Mouse (Mus musculus): Measurements from ENCODE around the gene Slc22a20. TPM values are rescaled to one million over a fixed set of nuclear protein-coding genes. Genes with fewer than 3 reads are reported as not detected.
A peak's percentile ranks its signal among the peaks of the same experiment; 100 is the strongest.

The Slc22a20 gene
- total RNA-seq, 2 experiments from 2014 or later: not detected

GRCm38 (mm10) chr19:5935691-5936090 lies 50.3 kb downstream of the Slc22a20 start:
- no peak for DNase-seq (ENCODE audit: extremely low spot score in 1 of 2, low spot score in 2 of 2)
- intact Hi-C loops (cut with DNase I): no loop called here

GRCm38 (mm10) chr19:5935266-5935665 lies 50.7 kb downstream of the Slc22a20 start:
- intact Hi-C loops (cut with DNase I): no loop called here
- DNase-seq (ENCODE audit: extremely low spot score in 1 of 2, low spot score in 2 of 2): no peak

DNA sequence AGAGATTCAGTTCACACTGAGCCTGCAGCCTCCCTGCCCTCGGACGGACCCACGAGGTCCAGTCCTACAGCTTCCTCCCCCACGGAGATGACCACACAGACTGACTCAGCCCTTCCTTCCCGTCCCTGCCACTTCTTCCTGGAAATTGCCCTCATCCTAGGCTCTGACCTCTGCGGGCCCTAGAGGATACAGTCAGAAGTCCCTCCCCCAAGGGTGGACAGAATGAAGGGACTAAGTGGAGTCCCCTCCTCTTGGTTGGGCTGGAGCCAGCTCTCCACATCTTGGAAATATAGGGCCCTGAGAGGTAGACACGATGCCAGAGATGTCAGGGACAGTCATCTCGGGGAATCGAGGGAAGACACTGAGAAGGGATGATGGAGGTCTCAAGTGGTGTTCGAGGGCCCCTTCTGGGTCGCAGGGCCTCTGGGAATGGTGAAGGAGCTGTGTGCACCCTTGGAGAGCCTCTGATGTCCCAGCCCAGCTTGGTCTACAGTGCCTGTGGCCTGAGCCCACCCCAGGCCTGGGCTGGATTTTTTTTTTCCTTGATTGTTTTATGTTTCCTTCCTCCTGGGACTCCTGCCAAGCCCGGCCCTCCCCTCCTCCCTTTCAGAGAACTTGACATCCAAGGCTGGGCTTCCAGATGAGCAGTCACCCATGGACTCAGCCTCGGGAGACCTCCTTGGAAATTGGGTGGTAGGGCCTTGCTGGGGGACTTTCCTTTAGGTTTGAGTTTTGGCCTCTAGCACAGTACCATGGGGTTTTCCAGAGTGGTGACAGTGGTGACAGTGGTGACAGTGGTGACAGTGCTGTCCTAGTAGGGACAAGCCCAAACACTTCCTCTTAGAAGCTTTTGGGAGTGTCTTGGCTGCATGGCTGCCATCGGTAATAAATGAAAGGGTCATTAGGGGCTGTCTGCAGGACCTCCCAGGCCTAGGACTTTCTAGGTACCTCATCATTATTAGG lies 56.0 kb downstream of the Slc22a20 start:
- intact Hi-C loops (cut with DNase I): no loop called here
- peak in 1 of 2 experiments; percentile 84 for DNase-seq (ENCODE audit: extremely low spot score in 1 of 2, low spot score in 2 of 2)

DNA sequence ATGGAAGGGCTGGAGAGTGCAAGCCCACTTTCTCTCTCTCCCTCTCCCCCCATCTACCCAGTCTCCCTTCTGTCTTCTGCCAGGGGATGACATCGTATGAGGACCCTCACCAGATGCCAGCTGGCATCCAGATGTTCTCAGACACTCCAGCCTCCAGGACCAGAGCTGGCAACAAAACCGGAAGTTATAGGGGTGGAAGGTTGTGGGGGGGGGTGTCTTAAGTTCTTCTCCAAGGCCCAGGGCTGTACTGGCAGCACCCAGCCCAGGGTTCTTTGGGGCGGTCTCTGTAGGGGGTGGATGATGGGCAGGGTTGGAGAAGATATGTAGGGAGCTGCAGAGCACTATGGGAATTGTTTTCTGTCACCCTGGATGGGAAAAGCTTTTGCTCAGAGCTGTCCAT lies 57.4 kb downstream of the Slc22a20 start:
- DNase-seq (ENCODE audit: extremely low spot score in 1 of 2, low spot score in 2 of 2): no peak
- intact Hi-C loops (cut with DNase I): no loop called here

DNA sequence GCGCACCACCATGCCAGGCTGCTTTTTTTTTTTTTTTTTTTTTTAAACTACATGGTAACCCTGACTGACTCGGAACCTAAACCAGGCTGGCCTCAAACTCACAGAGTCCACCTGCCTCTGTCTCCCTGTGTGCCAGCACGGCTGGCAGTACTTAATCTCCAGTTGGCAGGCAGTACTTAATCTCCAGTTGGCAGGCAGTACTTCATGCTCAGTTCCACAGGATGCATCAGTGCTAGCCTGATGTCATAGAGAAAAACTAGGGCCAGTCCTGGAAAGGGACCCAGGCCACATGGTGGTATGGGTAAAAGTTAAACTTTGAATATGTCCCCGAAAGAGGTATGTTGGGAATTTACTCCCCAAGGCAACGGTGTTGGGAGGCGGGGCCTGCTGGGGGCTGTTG lies 57.8 kb downstream of the Slc22a20 start:
- intact Hi-C loops (cut with DNase I): no loop called here

GRCm38 (mm10) chr19:5927532-5927931 lies 58.4 kb downstream of the Slc22a20 start:
- intact Hi-C loops (cut with DNase I): no loop called here
- DNase-seq (ENCODE audit: extremely low spot score in 1 of 2, low spot score in 2 of 2): no peak

More for the DNA sequence above, 57.8 kb downstream of the Slc22a20 start:
- no peak for DNase-seq (ENCODE audit: extremely low spot score in 1 of 2, low spot score in 2 of 2)

DNA sequence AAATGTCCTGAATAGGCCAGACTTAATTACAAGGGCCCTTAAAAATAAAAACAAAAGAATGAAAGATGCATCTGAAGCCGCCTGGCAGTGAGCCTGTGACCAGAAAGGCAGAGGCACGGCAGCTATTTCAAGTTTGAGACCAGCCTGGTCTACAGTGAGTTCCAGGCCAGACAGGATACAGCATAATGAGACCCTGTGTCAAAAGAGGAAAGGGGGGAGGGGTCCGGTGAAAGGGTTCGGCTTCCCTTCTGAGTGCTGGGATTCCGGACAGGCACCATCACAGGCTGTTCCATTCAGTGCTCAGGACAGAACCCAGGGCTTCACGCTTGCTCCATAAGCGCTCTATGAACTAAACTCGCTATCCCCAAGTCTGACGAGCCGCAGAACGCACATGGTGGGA lies 58.9 kb downstream of the Slc22a20 start:
- no peak for DNase-seq (ENCODE audit: extremely low spot score in 1 of 2, low spot score in 2 of 2)
- intact Hi-C loops (cut with DNase I): no loop called here

DNA sequence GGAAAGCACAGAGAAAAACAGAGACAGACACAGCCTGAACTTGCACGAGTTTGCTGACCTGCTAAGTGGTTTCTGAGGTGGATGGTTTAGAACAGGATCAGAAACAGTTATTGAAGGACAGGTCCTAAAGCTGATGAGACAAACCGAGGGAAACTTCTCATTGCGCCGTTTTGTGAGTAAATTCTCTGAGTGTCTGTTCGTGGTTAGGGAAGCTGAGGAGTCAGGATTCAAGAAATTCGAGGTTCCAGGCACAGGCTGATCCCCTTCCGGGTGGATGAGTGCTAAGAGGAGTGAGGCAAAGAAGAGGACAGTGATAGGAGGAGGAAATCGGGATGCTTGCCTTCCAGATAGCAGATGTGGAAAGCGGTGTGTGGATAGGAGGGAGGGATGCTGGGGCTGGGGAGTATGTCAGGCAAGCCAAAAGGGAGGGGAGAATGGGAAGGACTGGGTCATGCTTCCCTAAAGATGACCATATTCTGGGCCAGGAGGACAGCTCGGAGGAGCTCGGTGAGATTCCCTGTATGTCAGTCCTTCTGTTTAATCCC lies 60.6 kb downstream of the Slc22a20 start:
- no peak for DNase-seq (ENCODE audit: extremely low spot score in 1 of 2, low spot score in 2 of 2)
- intact Hi-C loops (cut with DNase I): no loop called here

- intact Hi-C loops (cut with DNase I): loop anchor here (1.0 to 5.0 kb wide), 2 partner anchors 32 to 123 kb away; partner anchors contain the start of gene Syvn1
- DNase-seq (ENCODE audit: extremely low spot score in 1 of 2, low spot score in 2 of 2): peak; percentile 90 to 98
Measured at GRCm38 (mm10) chr19:5924713-5925093, 61.2 kb downstream of the Slc22a20 start, which contains the start of gene Cdc42ep2. Gene Cdc42ep2, minus strand, starts transcription at chr19:5924816.

- intact Hi-C loops (cut with DNase I): loop anchor here (1.0 to 5.0 kb wide), 3 partner anchors 32 to 123 kb away; partner anchors contain the start of gene Syvn1
- DNase-seq (ENCODE audit: extremely low spot score in 1 of 2, low spot score in 2 of 2): peak; percentile 86 to 95
Measured at GRCm38 (mm10) chr19:5923990-5924712, 61.8 kb downstream of the Slc22a20 start.

- no peak for DNase-seq (ENCODE audit: extremely low spot score in 1 of 2, low spot score in 2 of 2)
- intact Hi-C loops (cut with DNase I): loop anchor here (1.0 to 5.0 kb wide), 2 partner anchors 95 to 124 kb away; partner anchors contain the start of gene Syvn1
Measured at GRCm38 (mm10) chr19:5922963-5923362, 63.0 kb downstream of the Slc22a20 start.

- intact Hi-C loops (cut with DNase I): loop anchor here (5.0 kb wide), 1 partner anchor 125 kb away; the partner anchor contains the start of gene Syvn1
- no peak for DNase-seq (ENCODE audit: extremely low spot score in 1 of 2, low spot score in 2 of 2)
Measured at GRCm38 (mm10) chr19:5922119-5922942, 63.6 kb downstream of the Slc22a20 start.

DNA sequence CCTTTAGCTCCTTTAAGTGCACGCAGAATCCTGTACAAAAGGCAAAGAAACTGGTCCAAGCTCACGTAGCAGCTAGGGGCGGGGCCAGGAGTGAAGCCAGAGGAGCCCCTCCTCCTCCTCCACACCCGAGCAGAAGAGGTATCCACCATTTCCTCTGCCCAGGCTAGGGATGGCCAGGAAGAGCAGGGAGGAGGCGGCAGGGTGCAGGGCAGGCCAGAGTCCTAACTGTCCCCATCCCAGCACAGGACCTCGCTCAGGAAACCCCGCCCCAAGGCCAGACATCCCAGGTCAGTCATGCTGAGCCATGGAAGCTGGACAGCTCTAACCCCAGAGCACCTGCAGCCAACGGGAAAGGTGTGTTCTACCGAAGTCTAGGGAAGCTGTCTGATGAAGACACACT lies 64.2 kb downstream of the Slc22a20 start:
- DNase-seq (ENCODE audit: extremely low spot score in 1 of 2, low spot score in 2 of 2): peak in 1 of 2 experiments; percentile 44
- intact Hi-C loops (cut with DNase I): loop anchor here (5.0 kb wide), 1 partner anchor 126 kb away; the partner anchor contains the start of gene Syvn1

Other genes with a start within 250 kb of the Slc22a20 start
- gene Ltbp3, start 245.2 kb downstream of the Slc22a20 start, total RNA-seq (2021): 10 to 100 TPM; 19.9 to 21.4 TPM
- 10 to 100 TPM; 79.4 to 82.8 TPM for gene Scyl1, start 214.7 kb downstream of the Slc22a20 start, total RNA-seq (2021)
- gene Frmd8, start 110.9 kb downstream of the Slc22a20 start, total RNA-seq (2021): 10 to 100 TPM; 10.7 to 12.4 TPM
- 1 to 10 TPM; 3.4 to 3.8 TPM for gene Slc25a45, start 108.3 kb downstream of the Slc22a20 start, total RNA-seq (2021)
- gene Tigd3, start 92.0 kb downstream of the Slc22a20 start, total RNA-seq (2021): 1 to 10 TPM; 6.5 to 8.1 TPM
- gene Dpf2, start 73.1 kb downstream of the Slc22a20 start, total RNA-seq (2021): 10 to 100 TPM; 76.8 to 80.7 TPM
- gene Cdc42ep2, start 61.3 kb downstream of the Slc22a20 start, total RNA-seq (2021): 1 to 10 TPM; 8.3 to 9.8 TPM
- gene Pola2, start 21.9 kb downstream of the Slc22a20 start, total RNA-seq (2021): 10 to 100 TPM in 1 of 2 experiments, 1 to 10 TPM in 1; 8.0 to 10.7 TPM
- gene Capn1, start 29.8 kb upstream of the Slc22a20 start, total RNA-seq (2021): 10 to 100 TPM; 18.2 to 19.3 TPM
- gene Syvn1, start 60.4 kb upstream of the Slc22a20 start, total RNA-seq (2021): 10 to 100 TPM; 39.3 to 40.2 TPM
- gene Mrpl49, start 71.6 kb upstream of the Slc22a20 start, total RNA-seq (2021): 10 to 100 TPM; 43.3 to 45.3 TPM
- 100 to 1,000 TPM; 698 to 713 TPM for gene Fau, start 71.7 kb upstream of the Slc22a20 start, total RNA-seq (2021)
- gene Znhit2, start 75.0 kb upstream of the Slc22a20 start, total RNA-seq (2021): 10 to 100 TPM; 37.0 to 41.3 TPM
- gene Tm7sf2, start 82.2 kb upstream of the Slc22a20 start, total RNA-seq (2021): 10 to 100 TPM; 61.5 to 63.8 TPM
- gene Vps51, start 91.1 kb upstream of the Slc22a20 start, total RNA-seq (2021): 10 to 100 TPM; 90.8 to 94.8 TPM
- not detected for gene Tmem262, start 93.9 kb upstream of the Slc22a20 start, total RNA-seq (2021)
- not detected for gene Gm28374, start 96.1 kb upstream of the Slc22a20 start, total RNA-seq (2021)
- 10 to 100 TPM; 36.3 to 37.9 TPM for gene Zfpl1, start 98.8 kb upstream of the Slc22a20 start, total RNA-seq (2021)
- gene Cdca5, start 98.8 kb upstream of the Slc22a20 start, total RNA-seq (2021): under 1 TPM; 0.90 to 0.95 TPM
- gene AC131692.1, start 108.3 kb upstream of the Slc22a20 start, total RNA-seq (2021): not detected
- under 1 TPM; 0.13 to 0.18 TPM for gene Naaladl1, start 119.6 kb upstream of the Slc22a20 start, total RNA-seq (2021)
- 10 to 100 TPM; 23.0 to 24.7 TPM for gene Sac3d1, start 132.5 kb upstream of the Slc22a20 start, total RNA-seq (2021)
- gene Snx15, start 142.2 kb upstream of the Slc22a20 start, total RNA-seq (2021): 10 to 100 TPM; 39.1 to 41.3 TPM
- under 1 TPM in 1 of 2 experiments, not detected in 1; 0.43 TPM for gene Batf2, start 154.8 kb upstream of the Slc22a20 start, total RNA-seq (2021)
- gene Arl2, start 155.4 kb upstream of the Slc22a20 start, total RNA-seq (2021): 10 to 100 TPM; 58.2 to 59.9 TPM
- gene Majin, start 198.2 kb upstream of the Slc22a20 start, total RNA-seq (2021): not detected
- not detected for gene Gpha2, start 240.2 kb upstream of the Slc22a20 start, total RNA-seq (2021)
- 100 to 1,000 TPM; 214 to 224 TPM for gene Ppp2r5b, start 249.7 kb upstream of the Slc22a20 start, total RNA-seq (2021)